Mouse (Mus musculus) ovary, postnatal 14 days (tissue): ENCODE measurements around the gene Prpf8.
A peak's percentile ranks its signal among the peaks of the same experiment; 100 is the strongest.

ENCODE experiments used
- DNase-seq: peaks from one replicate; pipeline ENCODE4 v3.0.0; 2022; ENCODE audit warnings: low spot score

Gene Prpf8

DNA sequence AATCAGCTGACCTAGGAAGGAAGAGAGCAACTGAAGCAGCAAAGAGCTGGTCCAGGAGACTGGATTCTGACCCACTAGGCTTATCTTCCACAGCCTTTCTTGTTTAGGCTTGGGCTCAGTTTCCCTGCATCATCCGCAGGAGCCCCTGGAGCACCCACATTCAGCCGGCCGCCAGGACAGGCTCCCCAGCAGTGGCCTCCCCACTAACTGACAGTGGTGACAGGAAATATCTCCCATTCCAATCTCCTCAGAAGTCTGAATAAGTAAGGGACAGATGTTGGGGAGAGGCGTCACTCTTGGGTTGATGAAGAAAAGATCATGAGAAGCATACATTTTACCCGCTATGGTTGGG, 26.9 kb upstream of the Prpf8 start:
- no peak for DNase-seq

GRCm38 (mm10) chr11:75460103-75460843, 26.3 kb upstream of the Prpf8 start:
- peak; percentile 76 for DNase-seq

DNA sequence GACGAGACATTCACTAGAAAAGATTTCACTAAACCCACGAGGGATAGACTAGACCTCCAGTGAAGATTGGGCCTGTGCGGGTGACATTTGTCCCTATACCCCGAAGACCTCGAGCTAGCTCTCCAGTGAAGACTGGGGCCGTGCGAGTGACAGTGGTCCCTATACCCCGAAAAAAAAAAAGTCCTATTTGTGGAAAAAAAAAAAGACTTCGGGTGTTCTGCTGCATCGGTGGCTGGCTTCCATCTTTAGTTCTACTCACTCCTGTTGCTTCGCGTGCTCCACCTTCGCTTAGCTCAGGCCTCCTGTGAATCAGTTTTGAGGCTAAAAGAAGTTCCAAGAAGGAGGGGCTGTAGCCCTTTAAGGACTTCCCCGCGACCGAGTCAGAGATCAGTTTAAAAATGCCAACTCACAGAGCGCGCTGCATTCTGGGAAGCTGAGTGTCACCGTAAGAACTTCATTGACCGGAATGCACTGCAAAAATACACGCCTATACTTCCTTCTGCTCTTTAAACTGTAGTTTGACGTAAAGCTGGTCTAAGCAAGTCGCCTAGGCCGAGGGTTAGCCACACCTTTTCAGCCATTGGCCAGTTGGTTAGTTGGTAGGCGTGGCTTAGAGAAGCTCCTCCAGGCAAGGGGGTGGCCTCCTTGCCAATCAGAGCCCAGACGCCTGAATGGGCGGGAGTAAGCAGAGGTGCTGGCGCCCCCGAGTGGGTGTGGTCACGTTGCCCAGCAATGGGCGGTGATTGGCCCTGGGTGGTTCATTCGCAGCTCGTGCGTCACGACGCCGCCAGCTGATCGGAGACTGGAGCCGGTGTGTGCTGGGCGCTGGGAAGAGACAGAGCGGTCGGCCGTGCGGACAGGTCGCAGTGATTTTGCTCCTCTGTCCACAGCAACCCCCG, 25.5 kb upstream of the Prpf8 start, which contains the start of gene Tlcd2:
Gene Tlcd2, plus strand, starts transcription at position 872 of the 899 bp plus-strand sequence.
- peak; percentile 95 for DNase-seq

GRCm38 (mm10) chr11:75461743-75462252, 24.8 kb upstream of the Prpf8 start:
- DNase-seq, result peak; percentile 35

GRCm38 (mm10) chr11:75462253-75462783, 24.3 kb upstream of the Prpf8 start:
- DNase-seq, result peak; percentile 46

GRCm38 (mm10) chr11:75462865-75463336, 23.7 kb upstream of the Prpf8 start:
- DNase-seq, result peak; percentile 69

GRCm38 (mm10) chr11:75463624-75464023, 23.0 kb upstream of the Prpf8 start:
- DNase-seq, result no peak

DNA sequence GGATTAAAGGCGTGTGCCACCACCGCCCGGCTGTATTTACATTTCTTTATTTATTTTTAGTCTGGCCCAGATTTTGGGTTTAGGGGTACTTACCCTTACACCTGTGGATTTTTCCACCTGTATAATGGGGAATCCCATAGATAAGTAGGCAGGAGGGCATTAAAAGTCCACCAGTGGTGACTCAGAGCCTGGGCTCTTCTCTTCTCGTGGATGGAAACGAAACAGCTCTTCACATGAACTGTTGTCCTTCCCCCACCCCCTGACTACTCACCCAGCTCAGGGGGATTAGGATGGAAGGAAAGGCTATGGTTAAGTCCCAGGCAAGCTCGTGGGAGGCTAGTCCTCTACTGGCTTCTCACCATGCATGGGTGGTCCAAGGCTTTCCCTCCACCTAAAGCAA, 22.2 kb upstream of the Prpf8 start:
- DNase-seq, result no peak

- DNase-seq, result no peak
These were observed 21.6 kb upstream of the Prpf8 start for GRCm38 (mm10) chr11:75465051-75465450.

GRCm38 (mm10) chr11:75466731-75467505, 19.7 kb upstream of the Prpf8 start:
- DNase-seq, result no peak

DNA sequence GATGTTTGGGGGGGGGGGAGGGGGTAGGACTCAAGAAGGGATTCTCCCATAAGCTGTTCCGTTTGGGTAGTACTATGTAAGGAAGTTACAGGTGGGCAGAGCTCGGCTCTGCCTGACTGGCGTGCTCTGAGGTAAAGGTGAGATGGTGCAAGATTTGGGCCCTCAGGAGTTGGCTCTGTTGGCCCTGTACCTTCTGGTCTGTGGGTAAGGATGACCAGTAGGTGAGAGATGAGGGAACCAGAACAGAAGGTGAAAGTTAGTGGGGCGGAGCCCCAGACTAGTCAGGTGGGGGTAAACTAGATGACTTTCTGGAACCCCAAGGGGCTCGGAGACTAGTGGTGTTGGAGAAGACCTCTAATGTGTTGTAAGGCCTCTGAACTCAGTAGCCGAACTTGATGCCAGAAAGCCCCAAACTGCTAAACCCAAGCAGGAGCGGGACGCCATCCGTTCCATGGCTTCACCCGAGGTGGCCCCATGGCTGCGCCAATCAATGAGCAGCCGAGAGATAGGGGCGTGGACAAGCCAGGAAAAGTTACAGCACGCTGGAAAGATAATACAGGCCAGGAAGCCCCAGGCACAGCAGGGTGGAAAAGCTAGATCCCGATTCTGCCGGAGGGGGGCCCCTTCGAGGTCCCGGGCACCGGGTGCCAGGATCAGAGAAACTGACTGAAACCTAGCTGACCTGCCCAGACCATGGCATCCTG, 19.0 kb upstream of the Prpf8 start:
- no peak for DNase-seq

- DNase-seq, result no peak
These were observed 18.2 kb upstream of the Prpf8 start for GRCm38 (mm10) chr11:75468410-75468809.

- no peak for DNase-seq
These were observed 17.4 kb upstream of the Prpf8 start for GRCm38 (mm10) chr11:75469261-75469660.

DNA sequence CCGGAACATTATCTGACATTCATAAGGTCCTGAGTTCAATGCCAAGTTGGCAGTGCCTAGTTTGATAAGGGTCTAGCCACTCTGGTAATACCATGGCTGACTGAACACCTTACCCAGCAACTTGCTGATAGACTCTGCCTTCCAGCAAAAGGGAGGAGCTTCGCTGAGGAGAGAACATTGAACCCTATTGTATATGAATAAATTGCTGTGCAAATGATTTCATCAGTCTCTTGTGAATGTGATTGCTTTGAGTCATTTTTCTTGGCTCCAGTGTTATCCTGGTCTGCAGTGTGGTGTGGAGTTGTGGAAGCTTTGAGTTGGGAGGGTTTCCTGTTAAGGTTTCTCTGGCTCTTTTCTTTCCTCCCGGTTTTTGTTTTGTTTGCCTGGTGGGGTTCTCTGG, 15.9 kb upstream of the Prpf8 start:
- no peak for DNase-seq

DNA sequence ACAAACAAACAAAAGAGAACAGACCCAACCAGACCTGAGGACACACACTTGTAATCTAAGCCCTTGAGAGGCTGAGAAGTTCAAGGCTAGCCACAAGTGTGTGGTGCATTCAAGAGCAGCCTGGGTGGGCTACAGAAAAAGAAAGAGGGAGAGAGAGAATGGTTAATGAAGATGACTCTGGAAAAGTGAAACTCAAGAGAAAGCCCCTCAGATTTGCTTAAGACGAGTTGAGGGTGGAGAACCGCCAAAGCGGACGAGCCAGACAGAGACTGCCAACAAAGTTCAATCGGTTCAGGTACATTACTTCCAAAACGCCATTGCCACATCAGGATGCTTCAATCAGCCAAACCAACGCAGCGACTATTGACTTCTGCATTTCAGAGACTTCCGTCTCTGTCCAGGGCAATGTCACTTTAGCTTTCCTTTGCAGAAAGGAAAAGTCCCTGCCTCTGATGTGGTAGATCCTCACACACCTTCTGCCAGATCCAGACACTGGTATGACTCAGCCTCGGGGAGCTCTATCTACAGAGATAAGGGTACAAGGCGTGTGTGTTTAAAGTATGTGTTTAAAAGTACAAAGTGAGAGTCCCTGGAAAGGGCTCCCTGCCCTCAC, 14.0 kb upstream of the Prpf8 start:
- DNase-seq, result no peak

DNA sequence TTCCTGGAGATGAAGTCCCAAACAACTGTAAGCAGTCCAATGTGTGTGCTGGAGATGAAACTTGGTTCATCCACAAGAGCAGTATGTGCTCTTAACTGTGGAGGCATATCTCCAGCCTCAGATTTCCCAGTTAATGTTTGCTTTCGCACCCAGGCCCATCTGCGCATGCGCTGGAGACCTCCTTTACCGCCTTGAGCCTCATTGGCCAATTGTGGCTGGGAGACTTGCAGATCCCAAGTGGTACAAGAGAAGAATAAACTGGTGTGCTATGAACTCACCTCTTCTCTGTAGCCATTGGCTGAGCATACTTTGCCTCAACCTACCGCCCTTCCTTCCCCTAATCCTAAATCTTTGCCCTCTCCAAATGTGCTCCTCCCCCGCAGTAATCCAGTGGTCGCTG, 13.2 kb upstream of the Prpf8 start:
- no peak for DNase-seq

- DNase-seq, result no peak
These were observed 424 bp upstream of the Prpf8 start for GRCm38 (mm10) chr11:75486192-75486591.

DNA sequence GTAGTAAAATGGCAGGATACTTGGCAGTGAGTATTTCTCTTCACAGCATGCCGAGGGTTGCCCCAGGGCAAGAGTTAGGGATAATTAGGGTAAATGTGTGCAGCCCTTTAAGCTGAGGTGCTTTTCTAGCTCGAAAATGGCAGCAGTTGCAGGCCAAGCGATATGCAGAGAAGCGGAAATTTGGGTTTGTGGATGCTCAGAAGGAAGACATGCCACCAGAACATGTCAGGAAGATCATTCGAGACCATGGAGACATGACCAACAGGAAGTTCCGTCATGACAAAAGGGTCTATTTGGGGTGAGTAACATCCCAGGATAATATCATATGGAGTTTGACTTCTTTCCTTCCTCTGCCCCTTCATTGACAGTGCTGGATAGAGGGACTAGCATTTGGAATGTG, 880 bp downstream of the Prpf8 start:
- no peak for DNase-seq

DNA sequence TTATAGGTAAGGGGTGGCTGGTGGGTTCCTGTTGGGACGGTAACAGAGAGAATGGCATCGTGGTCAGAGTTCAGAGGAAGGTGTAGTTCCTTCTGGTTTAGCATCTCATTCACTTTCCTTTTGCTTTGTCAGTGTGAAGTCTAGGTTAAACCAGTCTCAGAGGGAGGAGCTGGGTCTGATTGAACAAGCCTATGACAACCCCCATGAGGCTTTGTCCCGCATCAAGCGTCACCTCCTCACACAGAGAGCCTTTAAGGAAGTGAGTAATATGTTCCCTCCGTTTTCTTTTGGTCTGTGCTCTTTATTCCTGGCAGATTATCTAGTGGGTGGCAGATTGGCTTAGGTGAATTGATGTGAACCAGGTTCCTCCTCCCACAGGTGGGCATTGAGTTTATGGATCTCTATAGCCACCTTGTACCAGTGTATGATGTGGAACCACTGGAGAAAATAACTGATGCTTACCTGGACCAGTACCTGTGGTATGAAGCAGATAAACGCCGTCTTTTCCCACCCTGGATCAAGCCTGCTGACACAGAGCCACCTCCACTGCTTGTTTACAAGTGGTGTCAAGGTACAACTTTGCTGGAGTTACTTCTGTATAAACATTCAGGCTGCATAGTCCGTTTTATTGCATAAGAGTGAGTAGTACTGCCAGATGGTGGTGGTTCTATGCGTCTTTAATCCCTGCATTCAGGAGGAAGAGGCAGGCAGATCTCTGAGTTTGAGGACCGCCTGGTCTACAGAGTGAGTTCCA, 7.9 kb downstream of the Prpf8 start:
- DNase-seq, result no peak

DNA sequence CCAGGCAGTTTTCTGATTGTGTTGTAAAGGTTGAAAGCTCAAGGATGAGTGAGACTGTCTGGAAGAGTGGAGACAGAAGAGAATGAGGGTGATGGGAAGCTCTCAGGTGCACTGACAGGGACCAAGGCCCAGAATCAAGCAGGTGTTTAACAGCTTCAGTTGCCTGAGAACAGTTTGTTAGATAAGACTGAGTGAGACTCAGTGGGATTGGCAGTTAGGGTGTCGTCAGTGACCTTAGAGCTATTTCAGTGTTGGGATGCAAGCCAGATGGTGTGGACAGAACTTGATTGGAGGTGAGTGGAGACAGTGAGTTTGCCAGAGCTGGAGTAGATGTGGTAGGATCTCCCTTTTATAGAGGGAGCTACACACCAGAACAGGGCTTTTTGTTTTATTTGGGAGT, 11.5 kb downstream of the Prpf8 start:
- no peak for DNase-seq
